Mouse (Mus musculus) layer of hippocampus, adult 18-20 months (tissue): ENCODE results near the gene Tcf23. TPM values are rescaled to one million over a fixed set of nuclear protein-coding genes. Genes with fewer than 3 reads are reported as not detected.

ENCODE experiments used
- DNase-seq, 2 experiments: peaks; one replicate each; pipeline ENCODE4 v3.0.0; 2022; ENCODE audit warnings: low spot score in 2 of 2
- long read RNA-seq: library from polyadenylated mRNA; stranded (forward); transcript quantifications from one replicate; pipeline ENCODE4 v2.0.0, GENCODE M21; 2021
- total RNA-seq, 2 experiments: library from RNA; stranded (reverse); gene quantifications; 2 replicates each; pipeline ENCODE4 v1.2.3; 2021

Tcf23 gene
- under 1 TPM; 0.12 to 0.30 TPM for total RNA-seq
- long read RNA-seq, result 0 reads

DNA sequence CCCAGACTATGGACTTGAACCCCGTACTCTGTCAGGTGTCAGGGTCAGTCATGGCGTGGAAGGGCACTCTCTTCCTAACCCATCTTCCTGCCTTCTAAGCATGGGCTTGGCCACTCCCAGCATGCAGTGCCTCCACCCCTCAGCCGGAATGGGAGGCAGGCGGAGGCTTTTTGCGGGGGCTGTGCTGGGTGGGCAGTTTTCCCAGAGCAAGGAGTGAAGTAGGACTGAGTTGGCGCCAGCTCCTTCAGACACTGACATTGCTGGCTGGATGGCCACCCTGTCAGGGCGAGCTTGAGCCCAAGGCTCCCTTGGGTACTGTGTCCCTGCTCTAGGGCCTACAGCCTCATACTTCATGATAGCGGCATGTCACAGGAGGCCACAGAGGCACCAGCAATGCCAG, at the start of gene Tcf23:
TSS of gene Tcf23 (plus strand) at position 247 of the 400 bp plus-strand sequence.
- DNase-seq, result no peak

DNA sequence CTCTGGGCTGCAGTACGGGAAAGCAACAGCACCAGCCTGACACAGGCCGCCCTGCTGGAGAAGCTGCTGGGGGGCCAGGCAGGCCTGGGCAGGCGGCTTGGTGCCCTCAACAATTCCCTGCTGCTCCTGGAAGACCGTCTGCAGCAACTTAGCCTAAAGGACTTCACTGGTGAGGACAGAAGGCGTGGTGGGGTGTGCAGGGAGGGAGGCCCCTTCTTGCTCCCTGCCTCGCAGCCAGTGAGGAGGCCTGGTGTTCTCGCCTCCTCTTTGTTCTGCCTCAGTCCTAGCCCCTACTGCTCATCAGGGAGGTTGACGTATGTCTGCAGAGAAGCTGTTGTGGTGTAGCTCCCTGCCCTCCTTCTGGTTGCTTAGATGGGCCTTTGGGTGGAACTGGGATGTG, 49.8 kb upstream of the Tcf23 start:
- DNase-seq, result no peak

GRCm38 (mm10) chr5:30919831-30920614, 48.4 kb upstream of the Tcf23 start:
- no peak for DNase-seq

DNA sequence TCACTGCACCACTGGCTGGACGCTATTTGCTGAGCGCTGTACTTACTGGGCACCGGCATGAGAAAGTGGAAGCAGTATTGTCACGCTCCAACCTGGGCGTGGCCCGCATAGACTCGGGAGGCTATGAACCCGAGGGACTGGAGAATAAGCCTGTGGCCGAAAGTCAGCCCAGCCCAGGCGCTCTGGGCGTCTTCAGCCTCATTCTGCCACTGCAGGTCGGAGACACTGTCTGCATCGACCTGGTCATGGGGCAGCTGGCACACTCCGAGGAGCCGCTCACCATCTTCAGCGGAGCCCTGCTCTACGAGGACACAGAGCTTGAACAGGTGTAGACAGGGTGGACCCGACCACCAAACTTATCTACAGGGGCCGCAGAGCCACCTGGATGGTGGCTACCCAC, 47.8 kb upstream of the Tcf23 start:
- DNase-seq, result no peak

DNA sequence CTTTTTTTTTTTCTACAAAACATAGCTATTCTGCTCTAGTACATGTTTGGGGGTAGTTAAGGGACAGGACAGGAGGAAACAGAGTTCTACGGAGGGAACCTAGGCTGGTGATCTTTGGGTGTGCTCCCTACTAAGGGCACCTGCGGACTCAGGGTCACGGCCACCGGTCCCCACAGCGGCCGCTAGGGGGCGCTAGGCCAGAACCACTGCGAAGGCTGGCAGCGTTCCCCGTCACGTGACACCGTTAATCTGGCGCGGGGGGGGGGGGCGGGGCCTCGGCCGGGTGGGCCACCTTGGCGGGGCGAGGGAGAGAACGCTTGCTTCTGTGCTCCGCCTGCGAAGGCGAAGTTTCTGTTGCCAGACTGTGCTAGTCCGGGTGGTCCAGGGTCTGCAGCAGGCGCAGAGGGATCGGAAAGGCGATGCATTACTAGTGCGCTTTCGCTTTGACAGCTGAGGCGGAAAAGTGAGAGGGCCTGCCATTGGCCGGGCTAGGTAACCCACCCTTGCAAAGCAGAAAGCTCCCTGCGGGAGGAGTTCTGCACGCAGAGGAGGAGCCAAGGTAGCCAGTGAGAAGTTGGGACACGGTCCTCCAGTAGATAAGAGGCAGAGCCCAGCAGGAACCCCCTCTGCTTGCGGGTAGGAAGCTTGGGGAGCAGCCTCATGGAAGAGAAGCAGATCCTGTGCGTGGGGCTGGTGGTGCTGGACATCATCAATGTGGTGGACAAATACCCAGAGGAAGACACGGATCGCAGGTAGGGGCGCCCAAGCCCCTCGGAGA, 47.0 kb upstream of the Tcf23 start, which contains the start of gene Khk:
TSS of gene Khk (plus strand) at position 176 of the 778 bp plus-strand sequence.
- peak; percentile 66 to 91 for DNase-seq

DNA sequence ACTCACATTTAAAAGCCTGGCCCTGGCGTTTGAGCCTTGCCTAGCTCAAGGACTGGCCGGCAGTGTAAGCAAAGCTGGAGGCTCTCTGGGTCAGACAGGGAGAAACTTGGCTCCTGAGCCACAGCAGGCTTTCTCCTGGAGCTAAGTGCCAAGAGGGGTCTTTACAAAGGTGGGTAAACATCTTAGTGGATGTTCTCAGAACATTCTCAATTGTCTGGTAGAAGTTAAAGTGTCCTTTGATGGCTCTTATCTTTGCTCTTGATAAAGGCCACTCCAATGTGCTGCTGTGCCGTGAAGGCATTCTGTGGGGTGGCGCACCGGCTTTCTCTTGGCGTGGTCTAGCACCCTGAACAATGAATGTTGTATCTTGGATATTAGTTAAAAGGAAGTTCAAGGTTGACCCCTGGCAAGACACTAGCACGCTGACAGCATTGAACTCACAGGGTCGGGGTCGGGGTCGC, 45.9 kb upstream of the Tcf23 start:
- DNase-seq, result no peak

GRCm38 (mm10) chr5:30923119-30923518, 45.3 kb upstream of the Tcf23 start:
- no peak for DNase-seq

- no peak for DNase-seq
Observed at GRCm38 (mm10) chr5:30924614-30925013, 43.8 kb upstream of the Tcf23 start.

DNA sequence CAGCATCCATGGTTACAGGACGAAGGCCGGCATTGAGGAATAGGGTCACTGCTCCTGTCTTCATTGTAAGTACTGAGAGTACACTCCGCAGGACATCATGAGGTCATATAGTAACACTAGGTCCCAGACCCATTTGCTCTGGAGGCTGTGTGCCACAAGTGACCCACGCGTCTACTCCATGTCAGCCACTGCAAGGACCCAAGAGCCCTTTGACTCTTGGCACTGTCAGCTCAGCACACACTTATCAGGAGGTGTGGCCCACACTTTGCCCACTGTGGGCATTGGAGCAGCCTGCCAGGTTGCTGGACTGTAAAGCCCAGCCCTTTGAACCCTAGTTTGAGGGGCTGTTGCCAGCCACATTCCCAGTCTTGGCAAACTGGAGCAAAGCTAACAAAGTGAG, 43.2 kb upstream of the Tcf23 start:
- DNase-seq, result no peak

GRCm38 (mm10) chr5:30926073-30926472, 42.4 kb upstream of the Tcf23 start:
- no peak for DNase-seq

- peak in 1 of 2 experiments; percentile 73 for DNase-seq
Observed at GRCm38 (mm10) chr5:30927945-30928529, 40.4 kb upstream of the Tcf23 start.

GRCm38 (mm10) chr5:30930121-30930520, 38.3 kb upstream of the Tcf23 start:
- peak; percentile 64 to 91 for DNase-seq

DNA sequence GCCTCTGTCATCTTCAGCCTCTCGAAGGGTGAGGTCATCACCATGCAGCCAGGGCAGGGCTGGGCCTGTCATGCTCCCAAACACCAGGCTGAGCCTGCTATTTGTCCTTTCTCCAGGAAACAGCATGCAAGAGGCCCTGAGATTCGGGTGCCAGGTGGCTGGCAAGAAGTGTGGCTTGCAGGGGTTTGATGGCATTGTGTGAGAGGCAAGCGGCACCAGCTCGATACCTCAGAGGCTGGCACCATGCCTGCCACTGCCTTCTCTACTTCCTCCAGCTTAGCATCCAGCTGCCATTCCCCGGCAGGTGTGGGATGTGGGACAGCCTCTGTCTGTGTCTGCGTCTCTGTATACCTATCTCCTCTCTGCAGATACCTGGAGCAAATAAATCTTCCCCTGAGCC, 37.6 kb upstream of the Tcf23 start:
- DNase-seq, result no peak

DNA sequence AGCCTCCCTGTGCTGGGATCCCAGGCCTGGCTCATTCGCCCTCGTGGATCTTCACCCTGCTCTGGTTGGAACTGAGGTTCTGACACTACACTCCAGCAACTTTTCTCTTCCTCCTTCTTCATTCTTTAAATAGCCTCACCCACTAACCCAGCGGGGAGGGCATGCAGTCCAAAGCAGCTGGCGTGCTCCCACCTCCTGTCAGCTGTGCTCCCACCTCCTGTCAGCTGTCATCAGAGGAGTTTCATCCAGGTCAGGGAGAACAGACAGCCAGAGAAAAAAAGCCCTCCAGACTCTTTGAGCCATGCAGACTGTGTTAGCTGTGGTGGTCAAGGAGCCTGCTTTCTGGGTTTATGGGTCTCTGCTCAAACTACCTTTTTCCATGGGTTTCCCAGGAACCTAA, 37.1 kb upstream of the Tcf23 start:
- DNase-seq, result no peak

GRCm38 (mm10) chr5:30933705-30934104, 34.8 kb upstream of the Tcf23 start:
- no peak for DNase-seq

GRCm38 (mm10) chr5:30934725-30935461, 33.6 kb upstream of the Tcf23 start:
- no peak for DNase-seq

DNA sequence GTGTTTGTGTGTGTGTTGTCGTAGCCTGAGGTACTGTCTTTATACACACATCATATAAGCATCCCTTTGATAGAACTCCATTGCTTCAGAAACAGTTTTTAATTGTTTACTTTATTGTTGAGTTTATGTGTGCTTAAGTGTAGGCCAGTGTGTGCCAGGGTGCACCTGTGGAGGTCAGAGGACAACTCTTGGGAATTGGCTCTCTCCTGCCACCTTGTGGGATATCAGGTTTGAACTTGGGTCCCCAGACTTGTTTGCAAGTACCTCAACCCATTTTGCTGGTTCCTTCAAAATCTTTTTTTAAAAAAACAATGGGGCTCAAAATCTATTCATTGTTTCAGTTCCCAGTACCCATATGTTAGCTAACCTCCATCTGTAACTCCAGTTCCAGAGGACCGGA, 25.5 kb upstream of the Tcf23 start:
- no peak for DNase-seq

DNA sequence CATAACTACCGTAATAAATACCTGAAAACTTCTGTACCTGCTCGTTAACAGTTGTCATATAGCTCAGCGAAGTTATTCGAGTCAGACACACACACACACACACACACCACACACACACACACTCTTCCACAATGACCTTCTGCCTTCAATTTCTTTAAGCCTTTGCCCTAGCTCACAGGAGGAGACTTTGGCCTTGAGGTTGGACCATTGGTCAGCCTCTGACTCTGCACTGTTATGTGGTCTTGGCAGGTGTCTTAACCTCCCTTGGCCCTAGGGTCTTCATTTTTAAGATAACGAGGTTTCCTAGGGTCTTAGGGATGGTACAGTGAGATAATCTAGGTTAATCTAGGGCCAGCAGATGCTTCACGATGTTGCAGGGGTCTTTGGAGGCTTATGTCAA, 24.1 kb upstream of the Tcf23 start:
- no peak for DNase-seq

- peak; percentile 55 to 73 for DNase-seq
Observed at GRCm38 (mm10) chr5:30944956-30945781, 23.3 kb upstream of the Tcf23 start, which contains the start of gene Cgref1. TSS of gene Cgref1 (minus strand) at chr5:30945591.

GRCm38 (mm10) chr5:30948620-30949019, 19.8 kb upstream of the Tcf23 start:
- no peak for DNase-seq
